Mouse (Mus musculus) testis, adult 2 months (tissue): ENCODE results near the gene D430041D05Rik. TPM values are rescaled to one million over a fixed set of nuclear protein-coding genes. Genes with fewer than 3 reads are reported as not detected.
A peak's percentile ranks its signal among the peaks of the same experiment; 100 is the strongest.
"Not testable (repeated sequence)": the region's sequence is repeated elsewhere in the genome, so short reads cannot be mapped to it uniquely, and the experiment has no call there.

Source experiments
- H3K27ac ChIP-seq: fragments of 200-500 bp; 2 replicates; pipeline ENCODE4 v1.5.1; 2012; ENCODE audit warnings: low read depth, low read length; ENCODE audit not compliant: control insufficient read depth, insufficient read depth
- H3K27me3 ChIP-seq: fragments of 200-500 bp; 2 replicates; pipeline ENCODE4 v1.6.1; 2012; ENCODE audit warnings: mild to moderate bottlenecking, low read length, moderate library complexity; ENCODE audit not compliant: control insufficient read depth, insufficient read depth
- H3K36me3 ChIP-seq: fragments of 200-500 bp; 2 replicates; pipeline ENCODE4 v1.6.1; 2012; ENCODE audit warnings: mild to moderate bottlenecking, low read length; ENCODE audit not compliant: control insufficient read depth, insufficient read depth
- H3K4me1 ChIP-seq: fragments of 200-500 bp; 2 replicates; pipeline ENCODE4 v1.6.1; 2012; ENCODE audit warnings: low read length; ENCODE audit not compliant: control insufficient read depth, insufficient read depth
- H3K4me3 ChIP-seq: fragments of 200-500 bp; 2 replicates; pipeline ENCODE4 v1.5.1; 2012; ENCODE audit warnings: low read depth, mild to moderate bottlenecking, low read length, moderate library complexity, mixed read lengths; ENCODE audit not compliant: control insufficient read depth
- CTCF ChIP-seq: fragments of 200-500 bp; IDR thresholded peaks from 2 replicates; pipeline ENCODE4 v1.5.1; 2012; ENCODE audit warnings: low read depth, mild to moderate bottlenecking, inconsistent platforms, low read length, moderate library complexity; ENCODE audit not compliant: control insufficient read depth, insufficient read depth, insufficient replicate concordance
- POLR2A ChIP-seq: fragments of 200-500 bp; IDR thresholded peaks from 2 replicates; pipeline ENCODE4 v1.6.1; 2012; ENCODE audit warnings: low read depth, mild to moderate bottlenecking, inconsistent platforms, low read length, moderate library complexity; ENCODE audit not compliant: control insufficient read depth
- polyA plus RNA-seq: library from polyadenylated mRNA; depleted of rRNA; stranded (reverse); fragments of >200 nt; gene quantifications from 2 replicates; pipeline ENCODE4 v1.2.3, GENCODE M21; 2012; rRNA removed

D430041D05Rik gene
- polyA plus RNA-seq, 1 experiment: 0.27 TPM

GRCm38 (mm10) chr2:104099231-104099585 is 311.6 kb downstream of the D430041D05Rik start:
- no peak for TF ChIP-seq CTCF
- TF ChIP-seq POLR2A: no peak
- Histone ChIP-seq H3K36me3 (no peaks in the 10 kb centered on the region), H3K4me1 (peaks cover 3% of the 10 kb centered on the region; the same call in 1 of the 2 replicates), H3K27ac (no peak overlapping the region), H3K27me3 (no peaks in the 10 kb centered on the region), H3K4me3 (no peak overlapping the region; the same call in 1 of the 2 replicates)

DNA sequence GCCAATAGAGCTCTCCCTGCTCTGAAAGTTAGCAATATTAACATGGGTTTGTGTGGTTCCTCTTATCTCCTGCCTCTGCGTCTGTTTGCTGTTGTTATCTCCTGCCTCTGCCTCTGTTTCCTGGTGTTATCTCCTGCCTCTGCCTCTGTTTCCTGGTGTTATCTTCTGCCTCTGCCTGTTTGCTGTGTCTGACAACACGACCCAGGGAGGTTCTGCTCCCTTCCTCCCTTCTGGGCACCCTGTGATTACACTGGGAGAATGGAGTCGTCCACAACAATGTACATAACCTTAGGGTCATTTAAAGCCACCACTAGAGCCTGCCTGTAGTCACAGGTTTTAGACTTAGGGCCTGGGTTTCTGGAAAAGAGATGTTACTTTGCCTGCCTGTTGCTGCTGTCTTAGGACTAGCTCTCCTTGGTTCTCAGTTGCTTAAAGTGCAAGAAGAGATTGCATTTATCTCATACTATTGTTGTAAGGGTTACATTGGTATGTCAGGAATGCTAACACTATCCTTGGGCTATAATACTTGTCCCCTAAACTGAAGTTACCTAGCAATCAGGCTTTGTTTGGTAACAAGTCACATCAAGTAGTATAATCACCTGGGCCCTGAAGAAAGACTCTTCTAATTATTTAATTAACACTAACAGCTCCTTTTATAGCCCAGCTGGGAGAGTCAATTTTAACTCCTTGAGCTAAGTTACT is 312.1 kb downstream of the D430041D05Rik start:
- TF ChIP-seq POLR2A (no peak), CTCF (no peak)
- H3K4me1 ChIP-seq: peaks cover 3% of the 10 kb centered on the region; the same call in 1 of the 2 replicates
- no peak overlapping the region for H3K27ac ChIP-seq
- peak overlapping the region; percentile 20 for H3K4me3 ChIP-seq
- H3K27me3 ChIP-seq: no peaks in the 10 kb centered on the region
- H3K36me3 ChIP-seq: no peaks in the 10 kb centered on the region

GRCm38 (mm10) chr2:104097396-104097795 is 313.4 kb downstream of the D430041D05Rik start:
- not testable (repeated sequence) for H3K4me1 ChIP-seq, H3K36me3 ChIP-seq, H3K27ac ChIP-seq, H3K27me3 ChIP-seq
- H3K4me3 ChIP-seq: peak overlapping the region; percentile 10

GRCm38 (mm10) chr2:104096796-104097195 is 314.0 kb downstream of the D430041D05Rik start:
- H3K4me3 ChIP-seq: peak overlapping the region; percentile 20; the same call in 1 of the 2 replicates
- not testable (repeated sequence) for H3K4me1 ChIP-seq, H3K27me3 ChIP-seq, H3K27ac ChIP-seq, H3K36me3 ChIP-seq

DNA sequence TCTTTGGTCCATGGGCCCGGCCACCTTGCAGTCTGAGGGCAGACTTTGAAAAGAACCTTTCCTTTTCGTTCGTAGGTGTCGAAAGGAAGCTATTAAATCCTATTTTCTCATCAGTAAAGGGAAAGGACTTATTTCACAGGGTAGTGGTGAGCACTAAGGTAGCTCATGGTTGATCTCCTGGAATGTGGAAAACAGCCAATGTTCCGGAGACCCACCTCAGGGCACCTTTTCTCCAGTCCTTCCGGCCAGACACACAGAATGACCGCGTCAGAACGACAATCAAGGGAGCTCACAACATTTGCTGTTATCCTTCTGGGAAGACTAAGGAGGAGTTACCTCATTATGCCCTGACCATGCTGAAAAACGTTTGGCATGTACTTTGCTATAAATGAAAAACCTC is 314.6 kb downstream of the D430041D05Rik start:
- Histone ChIP-seq H3K4me1 (peaks cover 3% of the 10 kb centered on the region; the same call in 1 of the 2 replicates), H3K27ac (peak overlapping the region; percentile 49)
- TF ChIP-seq POLR2A (no peak), CTCF (no peak)

GRCm38 (mm10) chr2:104095741-104096213 is 315.0 kb downstream of the D430041D05Rik start, which contains the start of gene Cd59a:
Cd59a (plus strand) TSS chr2:104095801.
- H3K36me3 ChIP-seq: no peaks in the 10 kb centered on the region
- H3K27ac ChIP-seq: peak within 1 kb of the TSS; percentile 49
- peaks cover 3% of the 10 kb centered on the region; the same call in 1 of the 2 replicates for H3K4me1 ChIP-seq
- TF ChIP-seq CTCF (no peak), POLR2A (peak; percentile 27; the same call in 1 of the 2 replicates)
- H3K27me3 ChIP-seq: no peaks in the 10 kb centered on the region
- H3K4me3 ChIP-seq: peak within 1 kb of the TSS; percentile 76

More for the DNA sequence above, 314.6 kb downstream of the D430041D05Rik start:
- no peaks in the 10 kb centered on the region for H3K36me3 ChIP-seq
- no peaks in the 10 kb centered on the region for H3K27me3 ChIP-seq
- peak overlapping the region; percentile 76 for H3K4me3 ChIP-seq

GRCm38 (mm10) chr2:104093305-104093704 is 317.5 kb downstream of the D430041D05Rik start:
- H3K4me1 ChIP-seq: peaks cover 3% of the 10 kb centered on the region; the same call in 1 of the 2 replicates
- H3K4me3 ChIP-seq: no peak overlapping the region
- H3K27me3 ChIP-seq: no peaks in the 10 kb centered on the region
- no peak overlapping the region for H3K27ac ChIP-seq
- no peak for TF ChIP-seq POLR2A
- no peak for TF ChIP-seq CTCF
- H3K36me3 ChIP-seq: no peaks in the 10 kb centered on the region

Other genes with a start within 250 kb of the D430041D05Rik start
- 74.8 and 81.3 TPM in 2 replicates for gene Hipk3, start 83.4 kb upstream of the D430041D05Rik start, polyA plus RNA-seq
- gene Cstf3, start 179.5 kb upstream of the D430041D05Rik start, polyA plus RNA-seq: 13.8 and 14.8 TPM in 2 replicates